Mouse (Mus musculus): ENCODE measurements around the gene Phlda3. TPM values are rescaled to one million over a fixed set of nuclear protein-coding genes. Genes with fewer than 3 reads are reported as not detected.

The Phlda3 gene
- polyA plus RNA-seq (2017; shearing (Covaris generic)), result 0.24 TPM

DNA sequence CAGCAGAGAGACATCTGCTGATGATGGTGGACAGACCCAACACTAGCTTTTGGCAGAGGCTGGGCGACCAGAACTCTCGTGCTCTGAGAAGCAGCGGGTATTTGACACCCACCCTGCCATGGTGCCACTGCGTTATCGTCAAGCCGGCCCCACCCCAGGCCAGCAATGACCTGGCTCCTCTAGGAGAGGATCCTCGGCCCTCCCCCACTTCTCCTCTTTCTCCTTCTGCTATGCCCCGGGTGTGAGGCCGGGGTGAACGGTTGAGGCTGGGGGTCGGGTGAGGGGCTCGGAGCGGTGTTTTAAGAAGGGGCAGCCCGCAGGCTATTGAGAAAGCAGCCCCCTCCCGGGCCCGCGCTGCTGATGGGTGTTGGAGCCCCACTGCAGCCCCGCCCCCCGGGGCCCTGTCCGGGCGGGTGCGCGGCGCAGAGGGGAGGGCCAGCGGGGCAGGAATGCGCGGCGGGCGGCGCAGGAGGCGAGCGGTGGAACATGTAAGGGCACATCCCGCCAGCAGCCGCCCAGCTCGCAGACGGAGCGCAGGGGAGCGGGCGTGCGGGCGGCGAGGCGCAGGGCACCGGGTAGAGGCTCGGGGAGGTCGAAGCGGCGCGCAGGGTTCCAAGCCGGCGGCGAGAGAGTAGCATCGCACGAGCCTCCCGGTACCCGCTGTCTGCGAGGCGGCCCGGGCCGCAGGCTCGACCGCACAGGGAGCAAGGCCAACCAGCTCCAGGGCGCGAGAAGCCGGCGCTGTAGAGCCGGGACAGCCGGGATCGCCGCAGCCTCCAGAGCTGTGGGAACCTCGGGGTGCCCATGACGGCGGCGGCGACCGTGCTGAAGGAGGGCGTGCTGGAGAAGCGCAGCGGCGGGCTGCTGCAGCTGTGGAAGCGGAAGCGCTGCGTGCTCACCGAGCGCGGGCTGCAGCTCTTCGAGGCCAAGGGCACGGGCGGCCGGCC is at the start of gene Phlda3:
Phlda3 (plus strand) TSS at position 475 of the 947 bp plus-strand sequence.

DNA sequence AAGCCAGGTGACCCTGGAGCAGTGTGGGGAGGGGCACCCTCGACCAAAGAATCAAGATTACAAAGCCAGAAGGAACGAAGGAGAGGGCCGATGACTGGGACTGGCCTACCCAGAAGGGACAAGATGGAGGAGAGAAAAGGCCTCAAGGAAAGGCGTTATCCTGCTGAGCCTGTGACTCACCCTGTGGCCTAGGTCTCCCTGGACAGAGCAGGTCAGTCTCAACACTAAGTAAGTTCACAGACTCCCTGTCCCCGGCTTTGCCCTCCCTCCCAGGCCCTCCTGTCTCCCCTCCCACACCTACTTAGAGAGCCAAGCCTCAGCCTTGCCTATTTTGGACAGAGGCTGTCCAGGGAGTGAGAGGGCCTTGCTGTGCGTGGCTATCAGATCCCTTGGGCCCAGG is 45.9 kb upstream of the Phlda3 start, which contains the start of gene Csrp1:
Csrp1 (plus strand) TSS at position 79 of the 400 bp plus-strand sequence.

GRCm38 (mm10) chr1:135778780-135779535 is 13.0 kb downstream of the Phlda3 start, which contains the start of gene Tnni1:
TSS of gene Tnni1 (plus strand) at chr1:135779434.

GRCm38 (mm10) chr1:135818481-135819086 is 52.7 kb downstream of the Phlda3 start, which contains the start of gene Lad1:
TSS of gene Lad1 (plus strand) at chr1:135818598.

Other genes starting within 250 kb of the Phlda3 start
- gene Nav1, start 158.8 kb upstream of the Phlda3 start, polyA plus RNA-seq (2017; shearing (Covaris generic)), result 0.04 TPM
- 308 TPM for gene Csrp1, start 46.1 kb upstream of the Phlda3 start, polyA plus RNA-seq (2017; shearing (Covaris generic))
- gene Tnni1, start 13.3 kb downstream of the Phlda3 start, polyA plus RNA-seq (2017; shearing (Covaris generic)), result not detected
- gene Lad1, start 52.5 kb downstream of the Phlda3 start, polyA plus RNA-seq (2017; shearing (Covaris generic)), result 0.86 TPM
- not detected for gene Tnnt2, start 70.2 kb downstream of the Phlda3 start, polyA plus RNA-seq (2017; shearing (Covaris generic))
- gene Pkp1, start 153.1 kb downstream of the Phlda3 start, polyA plus RNA-seq (2017; shearing (Covaris generic)), result not detected
- gene Igfn1, start 240.2 kb downstream of the Phlda3 start, polyA plus RNA-seq (2017; shearing (Covaris generic)), result not detected
- gene Tmem9, start 242.0 kb downstream of the Phlda3 start, polyA plus RNA-seq (2017; shearing (Covaris generic)), result 27.7 TPM